Mouse (Mus musculus) ES-Bruce4 (cell line): ENCODE data around the gene Osbpl11. TPM values are rescaled to one million over a fixed set of nuclear protein-coding genes. Genes with fewer than 3 reads are reported as not detected.

Source experiments
- H3K27ac ChIP-seq: 2 replicates; pipeline ENCODE4 v1.5.1; 2012; ENCODE audit warnings: low read length, inconsistent platforms; ENCODE audit not compliant: insufficient read depth
- H3K27me3 ChIP-seq: 2 replicates; pipeline ENCODE4 v1.6.1; 2012; ENCODE audit warnings: mild to moderate bottlenecking, low read length, inconsistent platforms; ENCODE audit not compliant: control insufficient read depth, poor library complexity, insufficient read depth, severe bottlenecking
- H3K36me3 ChIP-seq: 2 replicates; pipeline ENCODE4 v1.6.1; 2012; ENCODE audit warnings: inconsistent platforms, mild to moderate bottlenecking, low read length, moderate library complexity; ENCODE audit not compliant: control insufficient read depth, poor library complexity, insufficient read depth, severe bottlenecking
- H3K4me1 ChIP-seq: one replicate; pipeline ENCODE4 v1.8.1; 2011; ENCODE audit warnings: low read length; ENCODE audit not compliant: control insufficient read depth, insufficient read depth
- H3K4me3 ChIP-seq: 2 replicates; pipeline ENCODE4 v1.5.1; 2011; ENCODE audit warnings: low read depth, mild to moderate bottlenecking, low read length
- H3K9ac ChIP-seq: 2 replicates; pipeline ENCODE4 v1.6.1; 2012; ENCODE audit warnings: low read depth, mild to moderate bottlenecking, inconsistent platforms; ENCODE audit not compliant: poor library complexity, severe bottlenecking
- H3K9me3 ChIP-seq: replicated peaks from 2 replicates; pipeline ENCODE4 v1.6.1; 2012; ENCODE audit warnings: mild to moderate bottlenecking, low read length, inconsistent platforms; ENCODE audit not compliant: control insufficient read depth, poor library complexity, insufficient read depth, severe bottlenecking
- CTCF ChIP-seq: IDR thresholded peaks from one replicate; pipeline ENCODE4 v1.8.1; 2011; ENCODE audit warnings: low read depth, low read length
- EP300 ChIP-seq: IDR thresholded peaks from 2 replicates; pipeline ENCODE4 v1.6.1; 2011; ENCODE audit warnings: low read depth, low read length; ENCODE audit not compliant: insufficient read depth
- POLR2A ChIP-seq: IDR thresholded peaks from one replicate; pipeline ENCODE4 v1.8.1; 2011; ENCODE audit warnings: low read length; ENCODE audit not compliant: insufficient read depth
- polyA plus RNA-seq: library from polyadenylated mRNA; stranded (reverse); fragments of >200 nt; gene quantifications from 2 replicates; pipeline ENCODE4 v1.2.4, GENCODE M21; 2011; ENCODE audit warnings: low read depth; ENCODE audit not compliant: missing spikeins, insufficient read depth, insufficient read length

The Osbpl11 gene
- polyA plus RNA-seq, 1 experiment, result 21.4 TPM

DNA sequence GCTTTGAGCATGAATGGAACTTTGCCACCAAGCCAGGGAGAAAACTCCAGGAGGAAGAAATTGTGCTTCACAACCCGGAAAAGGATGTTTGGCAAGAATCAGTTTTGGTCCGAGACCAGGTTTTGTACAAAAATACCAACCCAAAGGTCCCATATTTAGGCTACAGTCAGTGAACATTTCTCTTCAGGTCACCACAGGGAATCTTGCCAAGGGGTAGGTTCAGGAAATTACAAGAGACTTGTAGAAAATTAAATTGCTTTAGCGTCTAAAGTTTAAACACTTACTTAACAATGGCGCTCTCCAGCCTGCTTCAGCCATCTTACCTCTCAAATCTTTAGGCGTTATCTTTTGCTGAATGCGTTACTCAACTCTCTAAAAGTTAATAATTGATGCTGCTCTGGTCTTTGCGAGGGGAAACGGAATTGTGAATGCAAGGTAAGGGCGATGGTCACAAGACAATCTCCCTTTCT is 65.8 kb downstream of the Osbpl11 start:
- Histone ChIP-seq H3K9ac (peak overlapping the region; percentile 45), H3K4me1 (no peaks in the 10 kb centered on the region), H3K4me3 (peak overlapping the region; percentile 82), H3K27me3 (no peaks in the 10 kb centered on the region), H3K36me3 (no peaks in the 10 kb centered on the region), H3K9me3 (no peaks in the 10 kb centered on the region), H3K27ac (peak overlapping the region; percentile 32; the same call in 1 of the 2 replicates)
- TF ChIP-seq POLR2A (no peak), CTCF (no peak), EP300 (no peak)

DNA sequence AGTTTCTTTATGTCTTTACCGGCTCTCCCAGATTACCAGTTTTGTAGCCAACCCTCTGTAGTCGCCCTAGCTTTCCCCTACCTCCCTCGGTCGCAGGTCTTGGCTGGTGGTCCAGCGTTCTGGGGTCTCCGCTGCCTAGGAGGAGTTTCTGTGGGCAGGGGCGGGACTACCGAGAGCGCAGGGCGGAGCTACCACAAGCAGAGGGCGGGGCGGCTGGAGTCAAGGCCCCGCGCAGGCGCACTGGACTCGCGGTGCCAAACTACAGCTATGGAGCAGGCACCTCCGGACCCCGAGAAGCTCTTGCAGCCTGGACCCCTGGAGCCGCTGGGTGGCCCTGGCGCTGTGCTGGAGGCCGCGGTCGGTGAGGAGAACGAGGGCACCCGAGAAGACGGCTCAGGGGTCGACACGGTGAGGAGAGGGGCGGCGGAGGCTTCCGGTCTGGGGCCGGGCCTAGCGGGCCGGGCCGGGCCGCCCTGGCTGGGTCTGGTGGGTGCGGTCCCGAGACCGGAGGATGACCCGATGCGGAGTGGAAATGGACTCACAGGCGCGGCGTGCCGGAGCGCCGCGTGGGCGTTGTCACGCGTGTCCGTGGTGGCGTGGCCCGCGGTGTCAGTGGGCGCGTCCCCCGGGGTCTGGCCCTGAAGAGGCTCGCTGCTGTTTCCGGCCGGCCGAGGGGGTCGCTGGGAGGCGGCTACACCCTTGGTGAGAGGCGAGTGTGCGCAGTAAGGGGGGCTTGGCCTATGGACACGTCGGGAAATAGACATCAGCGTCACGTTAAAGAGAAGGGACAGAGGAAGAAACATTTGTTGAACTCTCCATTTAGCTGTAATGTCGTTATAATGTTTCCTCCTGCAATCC is 66.6 kb downstream of the Osbpl11 start, which contains the start of gene Snx4:
Gene Snx4 (plus strand): TSS at position 249 of the 858 bp plus-strand sequence.
- no peaks in the 10 kb centered on the region for H3K4me1 ChIP-seq
- H3K4me3 ChIP-seq, result peak within 1 kb of the TSS; percentile 82
- no peaks in the 10 kb centered on the region for H3K9me3 ChIP-seq
- peak within 1 kb of the TSS; percentile 45 for H3K9ac ChIP-seq
- H3K27me3 ChIP-seq, result no peaks in the 10 kb centered on the region
- TF ChIP-seq EP300, result no peak
- peak; percentile 61 for TF ChIP-seq POLR2A
- peak within 1 kb of the TSS; percentile 32; the same call in 1 of the 2 replicates for H3K27ac ChIP-seq
- H3K36me3 ChIP-seq, result no peaks in the 10 kb centered on the region

DNA sequence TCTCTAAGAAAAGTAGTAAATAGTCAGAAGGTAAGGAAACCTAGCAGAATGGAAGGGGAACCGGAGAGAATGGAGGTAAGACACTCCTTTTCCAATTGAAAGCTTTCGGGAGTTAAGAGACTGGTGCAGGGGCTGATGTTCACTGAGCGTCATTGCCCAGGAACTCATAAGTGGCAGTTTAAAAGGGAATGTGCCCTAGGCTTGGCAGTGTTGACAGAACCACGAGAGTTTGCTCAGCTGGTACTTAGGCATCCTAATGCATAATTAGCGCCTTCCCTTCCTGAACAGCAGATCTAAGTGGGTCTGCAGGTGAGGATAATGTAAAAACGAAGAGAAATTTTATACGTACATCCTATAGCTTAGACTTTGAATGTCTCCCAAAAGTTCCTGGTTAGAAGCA is 70.7 kb downstream of the Osbpl11 start:
- Histone ChIP-seq H3K9me3 (no peaks in the 10 kb centered on the region), H3K27ac (no peak overlapping the region), H3K36me3 (no peaks in the 10 kb centered on the region; the same call in 1 of the 2 replicates), H3K4me3 (no peak overlapping the region), H3K4me1 (no peaks in the 10 kb centered on the region), H3K9ac (no peak overlapping the region), H3K27me3 (no peaks in the 10 kb centered on the region)
- TF ChIP-seq EP300, result no peak
- TF ChIP-seq POLR2A, result no peak
- no peak for TF ChIP-seq CTCF

DNA sequence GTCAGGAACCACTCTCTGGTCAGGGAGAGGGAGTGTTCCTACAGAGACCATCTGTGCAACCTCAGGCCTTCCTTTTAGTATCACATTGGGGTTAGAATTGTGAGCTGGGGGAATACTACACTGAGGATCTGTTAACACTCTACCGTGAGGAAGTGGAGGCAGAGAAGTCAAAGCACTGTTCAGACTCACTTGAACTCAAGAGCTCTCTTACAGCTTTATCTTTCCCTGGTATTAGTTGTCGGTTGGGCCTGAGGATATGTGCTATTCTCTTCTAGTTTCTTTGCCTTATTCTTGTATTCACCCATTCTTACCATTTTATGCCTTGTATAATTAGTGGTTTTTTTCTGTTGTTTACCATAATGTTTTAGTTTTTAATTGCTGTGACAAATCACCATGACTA is 73.7 kb downstream of the Osbpl11 start:
- Histone ChIP-seq H3K4me1 (no peaks in the 10 kb centered on the region), H3K9me3 (no peaks in the 10 kb centered on the region), H3K4me3 (no peak overlapping the region), H3K27me3 (no peaks in the 10 kb centered on the region), H3K36me3 (no peaks in the 10 kb centered on the region; the same call in 1 of the 2 replicates), H3K9ac (no peak overlapping the region), H3K27ac (no peak overlapping the region)
- TF ChIP-seq CTCF, result no peak
- no peak for TF ChIP-seq EP300
- TF ChIP-seq POLR2A, result no peak

DNA sequence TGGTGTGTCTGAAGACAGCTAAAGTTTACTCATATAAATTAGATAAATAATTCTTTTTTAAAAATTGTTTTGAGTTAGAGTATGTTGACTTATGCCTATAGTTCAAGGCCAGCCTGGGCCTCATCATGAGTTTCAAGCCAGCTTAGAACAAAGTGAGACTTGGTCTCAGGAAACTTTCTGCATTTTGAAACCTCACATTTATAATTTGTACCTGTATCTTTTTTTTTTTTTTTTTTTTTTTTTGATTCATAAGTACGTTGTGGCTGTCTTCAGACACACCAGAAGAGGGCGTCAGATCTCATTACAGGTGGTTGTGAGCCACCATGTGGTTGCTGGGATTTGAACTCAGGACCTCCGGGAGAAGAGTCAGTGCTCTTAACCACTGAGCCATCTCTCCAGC is 75.0 kb downstream of the Osbpl11 start:
- H3K27ac ChIP-seq, result no peak overlapping the region
- H3K9ac ChIP-seq, result no peak overlapping the region
- H3K4me1 ChIP-seq, result no peaks in the 10 kb centered on the region
- no peak for TF ChIP-seq EP300
- TF ChIP-seq CTCF, result no peak
- no peak for TF ChIP-seq POLR2A
- H3K27me3 ChIP-seq, result no peaks in the 10 kb centered on the region
- no peak overlapping the region for H3K4me3 ChIP-seq
- H3K36me3 ChIP-seq, result no peaks in the 10 kb centered on the region; the same call in 1 of the 2 replicates
- no peaks in the 10 kb centered on the region for H3K9me3 ChIP-seq

DNA sequence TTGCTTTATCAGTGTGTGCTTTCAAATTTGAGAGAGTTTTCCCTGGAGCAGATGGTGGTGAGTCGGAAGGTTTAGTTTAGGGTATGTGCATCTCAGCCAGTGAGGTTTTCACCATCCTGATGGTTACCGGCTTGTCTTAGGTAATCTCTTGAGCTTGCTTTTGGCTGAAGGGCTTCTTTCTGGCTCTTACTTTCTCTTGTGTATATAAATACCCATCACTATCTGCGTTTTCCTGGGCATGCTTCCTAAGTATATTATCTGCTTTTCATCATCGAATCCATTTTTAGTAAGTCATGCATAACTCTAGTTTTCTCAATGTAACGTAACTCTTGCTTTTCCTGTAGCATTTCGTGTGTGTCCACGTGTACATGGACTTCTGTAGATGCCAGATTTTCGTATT is 76.0 kb downstream of the Osbpl11 start:
- no peak overlapping the region for H3K4me3 ChIP-seq
- TF ChIP-seq EP300, result no peak
- TF ChIP-seq POLR2A, result no peak
- no peak for TF ChIP-seq CTCF
- peaks cover 6% of the 10 kb centered on the region; the same call in 1 of the 2 replicates for H3K36me3 ChIP-seq

More for the DNA sequence above, 76.0 kb downstream of the Osbpl11 start:
- no peaks in the 10 kb centered on the region for H3K27me3 ChIP-seq
- H3K9me3 ChIP-seq, result no peaks in the 10 kb centered on the region
- no peak overlapping the region for H3K9ac ChIP-seq
- no peaks in the 10 kb centered on the region for H3K4me1 ChIP-seq
- H3K27ac ChIP-seq, result no peak overlapping the region; the same call in 1 of the 2 replicates
